Mouse (Mus musculus) adrenal gland, postnatal 4 days (tissue): ENCODE data around the gene Olfr678. TPM values are rescaled to one million over a fixed set of nuclear protein-coding genes. Genes with fewer than 3 reads are reported as not detected.
"Not testable (repeated sequence)": the region's sequence is repeated elsewhere in the genome, so short reads cannot be mapped to it uniquely, and the experiment has no call there.

Experiments
- DNase-seq, 2 experiments: peaks; one replicate each; pipeline ENCODE4 v3.0.0; 2021 to 2022; ENCODE audit warnings: low spot score in 2 of 2, mixed read lengths in 2 of 2
- long read RNA-seq, 2 experiments: library from polyadenylated mRNA; stranded (forward); transcript quantifications; one replicate each; pipeline ENCODE4 v2.0.0; 2021
- total RNA-seq, 2 experiments: library from RNA; stranded (reverse); gene quantifications; 2 replicates each; pipeline ENCODE4 v1.2.3; 2021

The Olfr678 gene
- not detected for total RNA-seq
- long read RNA-seq, experiment 1 = 0 reads
- long read RNA-seq, experiment 2 = 0 reads

DNA sequence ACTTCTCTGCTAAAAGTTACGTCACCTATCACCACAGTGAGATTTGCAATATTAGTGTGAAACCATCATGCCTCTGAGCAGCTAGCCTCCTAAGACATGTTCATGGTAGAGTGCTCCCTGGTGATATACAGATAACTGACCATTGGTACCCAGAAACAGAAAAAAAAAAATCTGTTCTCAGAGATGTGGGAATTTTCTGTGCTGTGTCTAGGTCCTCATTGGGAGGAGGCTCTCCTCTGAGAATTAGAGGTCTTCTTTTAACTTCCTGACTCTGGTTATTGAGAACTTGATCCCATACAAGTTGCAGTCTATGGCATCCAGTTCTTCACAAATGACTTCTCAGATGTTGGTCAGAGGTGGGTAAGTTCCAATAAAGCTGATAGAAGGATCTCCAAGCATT is at the start of gene Olfr678:
Gene Olfr678 (plus strand): TSS at position 301 of the 400 bp plus-strand sequence.
- DNase-seq = no peak

DNA sequence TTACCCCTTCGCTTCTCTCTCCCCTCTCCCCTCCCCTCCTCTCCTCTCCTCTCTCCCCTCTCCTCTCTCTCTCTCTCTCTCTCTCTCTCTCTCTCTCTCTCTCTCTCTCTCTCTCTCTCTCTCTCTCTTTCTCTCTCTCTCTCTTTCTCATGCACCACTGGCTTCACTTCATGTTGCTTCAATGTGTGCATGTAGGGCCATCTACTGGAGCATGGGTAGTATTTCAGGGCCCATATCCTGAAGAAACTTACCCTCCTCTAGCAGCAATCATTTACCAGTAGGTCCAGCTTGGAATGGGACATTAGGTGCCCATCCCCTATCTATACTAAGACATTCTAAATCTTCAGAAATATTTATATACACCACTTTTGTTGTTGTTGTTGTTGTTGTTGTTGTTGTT is 41.7 kb upstream of the Olfr678 start:
- DNase-seq = no peak

DNA sequence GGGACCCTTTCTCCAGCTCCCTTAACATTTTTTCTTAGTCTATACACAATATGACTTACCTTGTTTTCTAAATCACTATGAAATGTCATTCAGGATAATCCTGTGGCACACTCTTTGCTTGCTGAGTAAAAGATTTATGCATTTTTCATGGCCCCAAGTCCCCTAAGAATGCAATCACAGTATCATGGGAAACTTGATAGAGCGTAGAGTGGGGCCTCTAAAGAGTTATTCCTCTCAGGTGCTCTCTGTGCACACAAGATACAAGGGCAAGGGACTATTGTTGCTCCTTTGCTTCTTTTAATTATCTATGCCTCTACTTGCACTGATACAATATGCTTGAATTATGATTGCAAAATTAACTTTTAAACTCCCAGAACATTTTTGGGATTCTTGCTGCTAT is 35.9 kb upstream of the Olfr678 start, which contains the start of gene Olfr675:
Gene Olfr675 (minus strand): TSS at position 101 of the 400 bp plus-strand sequence.
- DNase-seq = no peak

DNA sequence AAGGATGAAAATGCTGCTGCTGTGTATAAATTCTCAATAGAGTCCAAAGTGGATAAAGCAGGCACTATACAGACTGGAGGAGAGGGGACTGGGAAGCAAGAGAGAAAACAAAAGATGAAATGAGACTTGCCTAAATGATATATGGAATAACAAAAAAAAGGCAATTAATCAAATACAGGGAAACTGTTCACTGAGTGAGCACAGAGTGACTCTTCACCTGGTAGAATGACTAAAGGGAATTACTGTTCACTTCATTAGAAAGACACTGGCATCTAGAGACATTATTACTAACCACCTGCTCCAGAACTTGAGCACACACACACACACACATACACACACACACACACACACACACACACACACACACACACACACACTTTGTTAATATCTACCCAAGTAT is 31.9 kb upstream of the Olfr678 start, which contains the start of gene Olfr676:
Gene Olfr676 (plus strand): TSS at position 301 of the 400 bp plus-strand sequence.
- DNase-seq = no peak

DNA sequence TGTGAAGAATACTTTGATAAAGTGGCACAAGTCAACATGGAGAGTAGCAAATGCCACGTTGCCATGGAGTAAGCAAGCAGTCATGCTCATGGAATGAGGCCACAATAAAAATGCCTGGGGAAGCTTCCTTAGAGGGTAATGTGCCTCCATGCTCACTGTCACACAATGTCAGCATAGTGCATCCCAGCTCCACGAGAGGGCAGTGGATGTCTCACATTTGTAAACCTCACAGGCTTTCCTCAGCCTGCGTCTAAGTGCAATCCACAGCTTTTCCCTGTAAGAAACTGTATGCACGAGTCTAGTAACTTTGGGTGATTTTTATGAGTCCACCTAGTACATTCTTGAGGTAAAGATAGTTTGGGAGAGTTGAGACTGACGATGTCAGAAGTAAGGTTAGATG is 30.4 kb upstream of the Olfr678 start:
- DNase-seq = not testable (repeated sequence)

DNA sequence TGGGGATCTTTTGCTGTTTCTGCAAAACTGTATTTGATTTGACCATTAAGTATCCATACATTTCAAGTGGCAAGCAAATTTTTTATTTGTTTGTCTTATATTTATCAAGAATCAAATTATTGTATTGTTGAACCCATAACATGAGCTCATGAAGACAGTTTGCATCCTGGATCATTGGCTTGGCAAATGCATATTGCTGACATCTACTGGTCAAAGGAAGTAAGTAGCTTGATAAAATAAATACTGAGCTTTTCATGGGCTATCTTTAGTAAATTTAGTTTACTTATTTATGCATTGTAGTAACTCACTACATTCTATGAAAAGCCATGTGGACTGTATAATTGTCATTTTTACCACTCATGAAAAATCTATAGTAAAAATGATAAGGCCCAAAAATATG is 5.3 kb upstream of the Olfr678 start:
- no peak for DNase-seq

DNA sequence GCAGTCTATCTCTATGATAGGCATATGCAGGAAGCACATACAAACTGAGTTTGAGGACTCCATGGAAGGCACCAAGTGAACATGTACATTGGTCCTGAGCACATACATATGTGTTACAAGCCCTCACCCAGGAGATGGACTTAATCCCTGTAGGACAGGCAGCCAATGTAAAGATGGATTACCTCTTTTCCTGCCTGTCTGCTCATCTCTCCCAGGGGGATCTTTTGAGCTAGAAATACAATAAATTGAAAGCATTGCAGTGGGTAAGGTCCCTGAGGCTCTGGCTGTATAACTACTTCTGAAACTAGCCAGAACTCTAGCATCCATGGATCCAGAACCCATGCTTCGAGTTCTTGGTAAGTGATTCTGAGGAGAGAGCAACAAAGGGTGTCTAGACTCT is 16.6 kb downstream of the Olfr678 start, which contains the start of gene Olfr679:
Gene Olfr679 (plus strand): TSS at position 301 of the 400 bp plus-strand sequence.
- no peak for DNase-seq

DNA sequence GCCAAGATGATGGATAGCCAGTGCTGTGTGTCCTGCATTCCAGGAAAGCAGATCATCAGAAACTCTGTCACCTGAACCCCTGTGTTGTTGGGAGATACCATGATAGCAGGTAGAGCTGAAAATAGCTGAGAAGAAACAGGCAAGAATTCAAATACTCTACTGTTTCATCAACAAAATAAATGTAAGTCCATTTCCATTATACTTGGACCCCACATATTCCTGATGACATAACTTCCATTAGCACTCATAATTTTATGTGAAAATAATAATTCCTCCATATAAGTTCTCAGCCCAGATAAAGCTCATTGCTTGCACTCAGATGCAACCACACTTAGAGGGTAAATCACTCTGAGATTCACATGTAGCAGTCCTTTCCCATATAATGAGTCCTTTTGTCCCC is 28.4 kb downstream of the Olfr678 start, which contains the start of gene Olfr680-ps1:
Gene Olfr680-ps1 (minus strand): TSS at position 101 of the 400 bp plus-strand sequence.
- not testable (repeated sequence) for DNase-seq

DNA sequence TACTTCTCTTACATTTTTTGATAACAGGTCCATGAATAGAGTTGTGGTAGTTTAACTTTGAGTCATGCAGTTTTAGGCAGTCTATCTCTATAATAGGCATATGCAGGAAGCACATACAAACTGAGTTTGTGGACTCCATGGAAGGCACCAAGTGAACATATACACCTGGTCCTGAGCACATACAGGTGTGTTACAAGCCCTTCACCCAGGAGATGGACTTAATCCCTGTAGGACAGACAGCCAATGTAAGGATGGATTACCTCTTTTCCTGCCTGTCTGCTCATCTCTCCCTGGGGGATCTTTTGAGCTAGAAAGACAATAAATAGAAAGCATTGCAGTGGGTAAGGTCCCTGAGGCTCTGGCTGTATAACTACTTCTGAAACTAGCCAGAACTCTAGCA is 52.3 kb downstream of the Olfr678 start, which contains the start of gene Olfr681:
Gene Olfr681 (plus strand): TSS at position 301 of the 400 bp plus-strand sequence.
- no peak for DNase-seq

Other genes with a start within 250 kb of the Olfr678 start
- gene Usp17lb, start 221.9 kb upstream of the Olfr678 start, total RNA-seq = under 1 TPM in 1 of 2 experiments, not detected in 1; 0.28 TPM
- gene Usp17la, start 207.5 kb upstream of the Olfr678 start, total RNA-seq = not detected
- not detected for gene Olfr665, start 186.4 kb upstream of the Olfr678 start, total RNA-seq
- gene Olfr666, start 168.5 kb upstream of the Olfr678 start, total RNA-seq = not detected
- gene Olfr667, start 143.0 kb upstream of the Olfr678 start, total RNA-seq = not detected
- not detected for gene Olfr668, start 136.4 kb upstream of the Olfr678 start, total RNA-seq
- not detected for gene Olfr669, start 130.2 kb upstream of the Olfr678 start, total RNA-seq
- gene Olfr670, start 101.9 kb upstream of the Olfr678 start, total RNA-seq = not detected
- not detected for gene Olfr671, start 85.3 kb upstream of the Olfr678 start, total RNA-seq
- gene Olfr672, start 62.4 kb upstream of the Olfr678 start, total RNA-seq = not detected
- gene Olfr675, start 36.0 kb upstream of the Olfr678 start, total RNA-seq = not detected
- gene Olfr676, start 31.8 kb upstream of the Olfr678 start, total RNA-seq = not detected
- not detected for gene Olfr677, start 13.1 kb upstream of the Olfr678 start, total RNA-seq
- gene Olfr679, start 16.7 kb downstream of the Olfr678 start, total RNA-seq = not detected
- gene Olfr680-ps1, start 28.3 kb downstream of the Olfr678 start, total RNA-seq = not detected
- not detected for gene Olfr681, start 52.4 kb downstream of the Olfr678 start, total RNA-seq
- not detected for gene Olfr683, start 82.5 kb downstream of the Olfr678 start, total RNA-seq
- not detected for gene Olfr684, start 99.2 kb downstream of the Olfr678 start, total RNA-seq
- not detected for gene Olfr685, start 121.5 kb downstream of the Olfr678 start, total RNA-seq
- gene Olfr686, start 143.0 kb downstream of the Olfr678 start, total RNA-seq = not detected
- gene Olfr688, start 223.6 kb downstream of the Olfr678 start, total RNA-seq = not detected
- gene Olfr689, start 246.7 kb downstream of the Olfr678 start, total RNA-seq = not detected